Mouse (Mus musculus) right cerebral cortex, postnatal 4 days (tissue): Measurements from ENCODE around the gene Ak8.

Experiments
- DNase-seq: peaks from one replicate; pipeline ENCODE4 v3.0.0-alpha.2; 2022

Ak8 gene

DNA sequence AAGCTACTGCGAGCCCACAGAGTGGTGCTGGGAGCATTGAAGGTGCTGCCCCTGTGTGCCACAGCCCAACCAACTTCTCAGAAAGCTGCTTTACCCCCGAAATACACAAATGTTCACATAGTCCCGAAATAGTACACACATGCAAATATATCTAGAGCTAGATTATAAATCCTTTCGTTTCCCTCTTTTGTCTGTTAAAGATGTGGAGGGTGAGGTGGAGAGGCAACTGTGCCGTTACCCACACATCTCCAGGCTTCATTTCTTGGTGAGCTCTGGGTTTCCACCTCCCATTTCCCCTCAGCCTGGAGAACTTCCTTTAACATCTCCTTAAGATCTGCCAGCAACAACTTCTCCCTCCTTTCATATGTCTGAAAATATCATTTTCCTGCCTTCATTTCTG, 40.2 kb downstream of the Ak8 start:
- no peak for DNase-seq

DNA sequence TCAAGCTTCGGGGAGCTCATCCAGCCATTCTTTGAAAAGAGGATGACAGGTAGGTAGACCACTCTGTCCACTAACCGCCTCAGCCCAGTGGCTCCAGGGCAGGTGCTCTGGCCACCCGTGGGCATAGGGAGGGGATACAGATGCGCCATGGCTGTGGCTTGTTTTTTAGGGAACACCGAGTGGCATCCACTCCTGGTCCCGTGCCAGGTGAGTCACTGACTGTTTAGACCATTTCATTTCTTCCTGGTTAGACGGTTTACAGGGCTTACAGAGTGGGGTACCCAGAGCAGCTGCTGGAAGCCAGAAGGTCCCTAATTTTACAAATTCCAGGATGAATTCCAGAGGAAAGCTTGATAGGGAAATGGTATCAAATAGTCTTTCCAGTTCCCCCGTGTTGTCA, 42.7 kb downstream of the Ak8 start:
- no peak for DNase-seq

DNA sequence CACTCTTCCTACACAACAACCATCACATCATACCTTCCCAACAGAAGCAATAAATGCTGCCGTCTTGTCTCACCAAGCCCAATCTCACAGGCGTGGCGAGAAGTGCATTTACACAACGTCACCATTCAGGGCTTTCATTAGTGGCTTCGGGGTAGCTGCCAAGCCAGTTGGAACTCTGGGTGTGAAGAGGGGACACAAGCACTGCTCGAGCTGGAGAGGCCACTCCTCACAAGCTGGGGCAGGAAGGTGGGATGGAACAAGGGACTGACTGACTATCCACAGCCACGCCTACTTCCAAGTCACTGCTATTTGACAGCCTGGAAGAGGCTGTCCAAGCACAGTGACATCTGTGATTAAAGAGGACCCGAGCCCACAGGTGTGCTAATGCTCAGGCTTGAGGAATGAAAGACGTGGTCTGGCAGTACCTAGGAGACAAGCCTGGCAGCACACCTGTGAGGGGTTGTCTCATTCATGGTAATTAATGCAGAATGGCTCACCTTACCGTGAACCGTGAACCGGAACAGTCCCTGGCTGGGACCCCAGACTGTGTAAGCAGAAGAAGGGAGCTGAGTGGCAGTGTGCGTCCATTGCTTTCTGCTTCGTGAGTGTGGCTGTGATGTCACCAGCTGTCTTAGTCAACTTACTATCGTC, 46.8 kb downstream of the Ak8 start:
- DNase-seq: no peak

DNA sequence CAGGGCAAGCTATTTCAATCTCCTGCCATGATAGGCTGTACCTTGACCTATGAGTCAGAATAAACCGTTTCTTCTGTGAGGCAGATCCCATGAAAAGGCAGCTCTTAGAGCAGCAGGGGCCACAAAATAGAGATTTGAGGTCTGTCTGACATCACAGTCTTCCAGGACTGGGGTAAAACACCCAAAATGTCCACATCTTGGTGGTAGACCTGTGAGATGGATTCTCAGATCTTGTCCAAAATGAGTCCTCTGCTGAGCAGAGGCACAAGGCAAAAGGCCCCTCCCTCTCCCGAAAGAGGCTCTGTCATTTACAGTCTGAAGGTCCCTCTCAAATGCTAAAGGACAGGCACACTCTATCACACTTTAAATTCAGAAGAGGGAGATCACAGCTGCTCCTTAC, 47.7 kb downstream of the Ak8 start:
- DNase-seq: no peak

DNA sequence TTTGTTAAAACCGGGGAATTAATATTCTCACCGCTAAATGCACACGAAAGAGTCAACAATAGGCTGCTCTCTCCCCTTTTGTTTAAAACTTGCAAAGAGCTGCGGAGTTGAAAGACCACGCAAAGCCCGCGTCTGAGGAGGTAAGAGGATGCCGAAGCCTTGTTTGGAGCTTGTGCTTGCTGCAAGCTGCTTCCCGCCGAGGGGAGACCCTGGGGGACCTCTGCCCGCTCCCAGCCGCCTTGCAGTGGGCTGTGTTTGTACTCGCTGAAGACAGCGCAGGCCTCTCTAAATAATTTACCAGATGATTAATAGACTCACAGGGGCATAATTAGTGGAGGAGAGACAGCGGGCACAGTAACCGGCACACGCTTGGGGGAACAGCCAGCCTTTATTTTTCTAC, 51.2 kb downstream of the Ak8 start:
- no peak for DNase-seq

DNA sequence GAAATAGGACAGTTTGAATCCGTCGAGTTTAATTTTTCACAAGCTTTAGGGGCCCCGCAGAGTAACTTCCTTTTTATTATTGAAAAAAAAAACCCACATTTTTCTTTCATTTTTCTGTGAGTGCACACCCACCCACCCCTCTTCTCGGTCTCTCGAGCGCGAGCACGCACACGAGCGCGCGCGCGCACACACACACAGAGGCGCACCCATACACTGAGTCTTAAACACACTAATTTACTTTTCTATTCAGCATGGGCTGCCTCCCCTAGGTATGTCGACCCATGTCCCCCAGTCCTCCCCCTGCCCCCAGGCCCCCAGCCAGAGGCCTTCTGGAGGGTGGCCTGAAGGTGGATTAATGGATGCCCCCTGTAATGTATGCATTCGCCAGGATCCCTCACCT, 51.7 kb downstream of the Ak8 start:
- DNase-seq: no peak

DNA sequence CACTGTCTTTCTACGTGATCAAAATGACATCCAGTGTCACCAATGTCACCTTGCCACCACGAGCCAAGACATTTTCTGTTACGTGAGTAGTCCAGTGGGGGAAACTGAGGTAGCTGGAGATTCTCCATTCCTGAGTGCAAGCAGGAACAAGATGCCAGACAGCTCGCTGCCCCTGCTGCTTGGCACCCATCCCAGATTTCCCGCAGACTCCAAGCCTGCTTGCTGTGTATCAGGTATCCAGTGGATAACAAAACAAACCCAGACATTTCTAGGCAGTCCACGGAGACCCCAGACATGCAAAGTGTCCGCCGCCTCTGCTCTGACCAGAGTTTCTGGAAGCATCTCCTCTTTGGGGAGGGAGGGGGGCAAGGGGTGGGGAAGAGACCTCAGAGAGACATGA, 52.4 kb downstream of the Ak8 start:
- peak; percentile 37 for DNase-seq

DNA sequence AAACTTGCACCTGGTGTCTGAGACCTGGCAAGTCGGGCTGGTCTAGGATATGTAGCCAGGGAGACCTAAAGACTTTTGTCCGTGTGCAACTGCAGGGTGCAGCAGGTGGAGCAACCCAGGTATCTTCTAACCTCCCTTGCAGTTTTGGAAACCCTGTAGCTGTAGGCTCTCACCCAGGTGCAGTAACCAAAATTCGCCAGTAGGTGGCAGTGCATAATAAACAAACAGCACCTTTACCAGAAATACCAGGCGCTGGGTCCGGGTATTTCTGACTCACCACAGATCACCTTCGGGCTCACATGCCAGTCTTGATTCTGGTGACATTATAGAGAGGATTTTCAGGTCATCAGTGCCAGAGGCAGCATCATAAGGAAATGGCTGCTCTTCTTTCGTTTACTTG, 55.5 kb downstream of the Ak8 start:
- peak; percentile 85 for DNase-seq

DNA sequence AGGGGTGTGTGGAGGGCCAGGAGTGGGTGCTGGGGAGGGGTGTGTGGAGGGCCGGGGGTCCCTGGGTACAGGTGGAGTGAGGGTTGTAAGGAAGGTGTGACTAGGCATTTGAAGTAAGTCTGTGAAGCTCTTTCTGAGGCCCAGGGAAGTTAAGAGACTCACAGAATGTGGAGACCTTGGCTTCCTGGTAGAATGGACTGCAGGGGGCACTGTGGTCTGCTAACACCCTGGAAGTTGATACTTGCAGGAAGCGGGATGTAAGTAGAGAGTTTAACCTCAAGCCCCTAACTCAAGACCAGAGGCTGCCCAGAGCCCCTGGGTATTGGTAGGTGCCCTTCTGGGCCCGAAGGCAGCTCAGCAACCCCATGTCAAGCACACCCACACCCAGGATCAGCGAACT, 56.2 kb downstream of the Ak8 start:
- DNase-seq: peak; percentile 63

DNA sequence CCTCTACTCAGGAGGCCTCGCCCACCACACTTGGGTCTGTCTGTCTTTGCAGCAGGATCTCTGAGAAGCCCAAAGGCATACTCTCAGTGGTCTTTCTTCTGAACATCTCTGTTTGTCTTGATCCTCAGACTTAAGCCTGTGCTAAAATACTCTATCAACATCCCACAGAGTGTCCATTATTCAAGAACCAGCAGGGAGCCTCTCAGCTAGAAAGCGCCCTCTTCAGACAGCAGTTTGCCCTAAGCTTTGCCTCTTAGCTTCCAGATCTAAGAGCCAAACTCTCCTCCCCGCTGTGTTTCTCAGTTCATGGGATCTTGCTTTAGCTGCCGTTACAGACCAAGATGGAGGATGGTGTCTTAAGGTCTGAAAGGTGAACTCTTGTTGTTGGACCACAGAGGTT, 59.5 kb downstream of the Ak8 start:
- no peak for DNase-seq

DNA sequence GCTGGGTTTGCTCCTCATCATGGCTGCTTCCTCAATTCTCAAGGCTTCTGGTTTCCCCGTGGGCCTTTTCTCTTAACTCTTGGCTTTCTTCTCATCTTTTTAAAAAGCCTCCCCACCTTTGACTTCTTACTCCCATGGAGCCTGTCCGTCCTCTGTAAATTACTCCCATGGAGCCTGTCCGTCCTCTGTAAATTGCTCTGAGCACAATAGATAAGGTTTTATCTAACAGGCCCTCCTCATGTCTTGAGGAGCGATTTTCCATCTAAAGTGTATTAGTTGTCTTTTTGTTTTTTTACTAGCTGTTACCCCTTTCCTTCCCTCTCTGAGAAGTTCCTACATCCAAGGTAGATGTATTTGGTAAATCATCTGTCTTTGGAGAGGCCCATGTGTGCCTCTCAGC, 66.6 kb downstream of the Ak8 start:
- no peak for DNase-seq

DNA sequence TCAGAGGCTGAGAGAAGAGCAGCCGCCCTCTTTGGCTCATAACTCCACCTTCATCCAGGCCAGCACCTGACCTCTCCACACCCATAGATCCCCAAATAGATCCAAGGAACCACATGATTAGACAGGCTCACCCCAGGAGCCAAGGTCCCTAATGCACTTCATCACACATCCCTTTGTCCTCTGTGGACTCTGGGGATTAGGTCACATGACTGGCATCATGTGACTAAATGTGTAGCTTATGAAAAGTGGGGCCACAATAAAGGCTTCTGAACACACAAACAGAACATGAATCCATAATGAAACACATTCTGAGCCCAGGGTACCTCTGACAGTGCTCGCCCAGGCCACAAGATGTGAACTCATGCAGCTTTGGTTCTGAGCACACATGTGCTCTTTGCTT, 67.1 kb downstream of the Ak8 start:
- no peak for DNase-seq

DNA sequence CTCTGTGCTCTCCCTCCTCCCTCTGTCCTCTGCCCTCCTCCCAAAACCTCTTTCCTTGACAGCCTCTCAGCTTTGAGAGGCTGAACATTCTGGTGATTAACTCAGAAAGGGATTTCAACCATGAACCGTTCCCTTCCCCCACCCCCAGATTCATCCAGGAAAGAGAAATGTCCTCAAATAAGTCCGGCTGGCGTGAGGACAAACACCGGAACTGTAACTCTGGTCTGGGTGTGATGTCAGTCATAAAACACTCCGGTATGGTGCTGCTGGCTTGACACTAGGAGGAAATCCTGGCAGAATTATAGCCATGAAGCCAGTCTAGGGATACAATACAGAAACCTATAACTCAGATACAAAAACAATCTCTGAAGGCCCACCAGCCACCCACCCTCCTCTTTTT, 70.7 kb downstream of the Ak8 start:
- no peak for DNase-seq

DNA sequence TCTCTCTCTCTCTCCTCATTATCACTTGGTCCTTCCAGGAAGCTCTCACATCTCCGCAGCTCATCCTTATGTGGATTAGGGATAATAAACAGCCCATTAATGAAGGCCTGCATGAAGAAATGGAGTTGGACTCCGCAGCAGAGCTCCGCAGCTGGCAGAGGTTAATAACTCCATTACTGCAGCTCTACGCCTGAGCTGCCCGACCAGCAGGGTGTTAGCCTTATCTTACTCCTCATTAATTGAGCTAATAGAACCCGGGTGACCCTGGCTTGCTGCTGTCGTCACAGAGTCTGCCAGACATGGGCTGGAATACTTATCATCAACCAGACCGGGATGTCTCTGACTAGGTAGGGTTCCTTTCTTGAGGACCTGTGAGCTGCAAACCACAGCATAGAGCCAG, 74.1 kb downstream of the Ak8 start:
- DNase-seq: no peak

DNA sequence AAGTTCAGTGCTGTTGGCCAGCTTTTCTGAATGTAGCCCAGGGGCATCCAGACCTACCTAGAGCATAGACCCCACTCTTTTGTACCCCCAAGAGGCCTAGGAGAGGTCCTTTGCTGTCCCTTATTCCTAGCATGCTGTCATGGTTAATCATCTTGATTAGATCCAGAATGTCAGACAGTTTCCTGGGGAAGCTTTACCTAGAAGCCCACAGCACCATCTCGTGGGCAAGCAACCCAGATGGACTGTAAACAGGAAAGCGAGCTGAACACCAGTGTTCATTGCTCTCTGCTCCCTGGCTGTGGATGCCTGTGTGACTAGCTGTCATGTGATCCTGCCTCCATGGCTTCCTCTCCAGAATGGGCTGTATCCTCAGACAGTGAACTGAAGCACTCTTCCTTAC, 76.8 kb downstream of the Ak8 start:
- DNase-seq: no peak

DNA sequence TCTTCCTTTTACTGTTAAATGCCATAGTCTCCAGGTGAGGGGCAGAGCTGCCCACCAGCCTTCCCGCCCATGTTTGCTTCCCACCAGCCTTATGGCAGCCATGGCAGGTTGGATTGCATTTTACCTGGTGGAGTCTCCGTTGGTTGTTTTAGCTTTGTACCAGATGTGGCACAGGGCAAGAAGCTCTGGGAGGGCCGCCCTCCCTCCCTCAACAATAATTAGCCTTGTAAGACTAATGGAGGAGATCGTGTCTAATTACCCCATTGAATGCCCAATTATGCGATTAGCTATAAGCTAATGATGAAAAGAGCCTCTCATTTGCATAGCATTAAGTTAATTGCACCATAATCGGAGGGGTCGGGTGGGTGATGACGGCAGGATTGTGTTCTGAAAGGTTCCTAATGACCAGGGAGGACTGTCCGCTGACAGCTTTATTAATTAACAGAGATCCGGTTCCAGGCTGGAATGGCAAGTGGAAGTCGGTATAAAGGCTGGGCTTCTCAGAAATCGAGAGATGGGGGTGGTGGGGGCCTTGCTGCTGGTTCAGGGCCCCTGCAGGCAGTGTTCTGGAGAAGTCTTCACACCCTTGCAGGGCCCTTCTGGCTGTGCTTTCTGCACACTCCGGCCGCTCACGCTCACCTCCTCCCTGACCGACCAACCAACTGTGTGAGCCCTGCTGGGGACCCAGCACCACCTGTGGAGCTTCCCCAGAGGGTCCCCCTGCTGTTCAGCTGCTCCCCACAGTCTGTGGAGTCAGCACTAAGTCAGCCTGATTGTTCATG, 80.2 kb downstream of the Ak8 start:
- no peak for DNase-seq

DNA sequence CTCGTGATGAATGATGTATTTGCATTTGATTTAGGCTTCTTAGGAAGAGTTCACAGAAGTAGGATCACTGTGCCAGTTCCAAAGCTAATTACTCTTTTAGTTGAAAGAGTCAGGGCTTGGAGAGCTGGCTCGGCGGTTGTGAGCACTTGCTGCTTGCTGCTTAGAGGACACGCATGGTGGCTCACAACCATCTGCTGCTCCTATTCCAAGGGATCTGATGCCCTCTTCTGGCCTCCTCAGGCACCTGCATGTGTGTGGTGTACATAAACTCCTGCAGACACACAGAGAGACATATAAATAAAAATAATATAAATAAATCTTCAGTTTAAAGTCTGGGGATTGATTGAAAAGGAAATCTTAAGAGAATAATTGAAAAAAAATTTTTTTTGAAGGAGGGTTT, 81.3 kb downstream of the Ak8 start:
- DNase-seq: no peak

DNA sequence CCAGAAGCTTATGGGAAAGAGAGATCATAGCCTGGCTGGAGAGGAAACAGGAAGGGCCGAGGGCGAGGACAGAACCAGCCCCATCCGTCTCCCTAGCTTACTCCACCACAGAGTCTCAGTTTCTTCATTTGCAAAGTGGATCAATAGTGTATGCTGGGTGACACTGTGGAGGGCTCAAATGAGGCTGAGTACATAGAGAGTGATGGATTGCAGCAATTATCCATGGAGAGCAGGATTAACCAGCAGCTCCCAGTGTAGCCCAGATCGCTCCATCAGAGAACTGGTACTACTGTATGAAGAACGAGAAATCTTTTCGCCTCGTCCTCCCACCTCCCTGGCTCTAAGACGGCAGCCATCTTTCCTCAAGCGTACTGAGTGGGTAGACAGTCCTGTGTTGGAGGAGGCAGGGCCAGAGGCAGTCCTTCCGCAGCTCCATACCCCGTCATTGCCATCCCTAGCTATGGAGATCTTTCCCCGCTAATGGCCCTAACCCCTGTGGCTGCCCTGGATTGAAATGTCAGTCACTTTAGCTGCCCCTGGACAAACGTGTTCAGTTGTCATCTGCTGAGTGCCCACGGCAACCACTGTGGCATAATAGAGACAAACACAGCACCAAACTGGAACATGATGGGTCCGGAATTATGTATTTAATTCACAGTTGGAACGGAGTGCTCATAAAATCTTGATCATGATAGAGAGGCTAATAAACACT, 86.5 kb downstream of the Ak8 start:
- DNase-seq: no peak

DNA sequence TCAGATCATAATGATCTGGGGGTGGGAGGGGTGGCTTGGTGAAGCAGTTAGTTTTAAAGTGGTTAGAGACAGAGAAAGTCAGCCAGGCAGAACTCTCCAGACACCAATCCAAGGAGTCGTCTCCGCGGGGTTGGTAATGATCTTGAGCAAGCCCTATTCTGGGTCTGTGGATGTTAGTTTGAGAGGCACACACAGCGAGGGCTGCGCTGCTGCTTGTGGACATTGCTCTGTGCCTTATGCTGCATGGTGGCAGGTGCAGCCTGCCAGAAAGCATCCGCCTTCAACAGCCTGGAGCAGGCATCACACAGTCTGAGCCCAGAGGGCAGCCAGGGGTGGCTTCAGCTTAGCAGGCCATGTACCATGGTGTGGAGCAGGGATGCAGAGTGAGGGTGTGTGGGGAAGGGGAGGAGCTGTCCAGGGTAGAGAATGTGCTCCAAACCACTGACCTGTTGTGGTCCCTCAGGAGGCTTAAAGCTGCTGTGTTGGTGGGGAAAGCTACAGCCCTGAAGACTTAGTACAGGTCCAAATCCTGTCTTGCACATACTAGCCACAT, 87.2 kb downstream of the Ak8 start:
- DNase-seq: no peak

DNA sequence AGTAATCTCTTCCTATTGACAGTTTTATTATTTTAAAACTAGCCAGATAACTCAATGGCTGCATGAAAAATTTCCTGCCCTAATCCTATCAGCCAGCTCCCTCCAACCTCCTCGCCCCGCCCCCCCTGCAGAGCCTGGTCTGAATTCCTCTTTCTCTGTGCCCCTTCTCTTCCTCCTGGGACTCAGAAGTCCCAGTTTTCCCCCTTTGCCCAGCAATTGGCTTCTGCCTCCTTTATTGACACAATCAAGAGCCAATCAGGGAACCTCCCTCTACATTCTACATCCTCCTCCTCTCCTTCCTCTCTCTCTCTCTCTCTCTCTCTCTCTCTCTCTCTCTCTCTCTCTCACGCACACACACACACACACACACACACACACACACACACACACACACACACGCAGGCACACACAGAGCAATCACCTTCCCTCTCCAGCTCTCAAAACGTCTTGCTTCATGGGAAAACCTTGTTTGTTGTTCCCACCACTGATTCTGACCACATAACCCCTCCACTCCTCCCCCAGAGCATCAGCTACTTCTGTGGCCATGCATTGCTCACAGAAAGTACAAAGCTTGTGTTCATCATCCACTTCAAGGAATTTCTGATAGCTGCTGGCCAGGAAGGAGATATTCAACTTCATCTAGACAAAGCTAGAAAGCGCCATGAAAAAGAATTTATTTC, 93.1 kb downstream of the Ak8 start:
- peak; percentile 31 for DNase-seq

DNA sequence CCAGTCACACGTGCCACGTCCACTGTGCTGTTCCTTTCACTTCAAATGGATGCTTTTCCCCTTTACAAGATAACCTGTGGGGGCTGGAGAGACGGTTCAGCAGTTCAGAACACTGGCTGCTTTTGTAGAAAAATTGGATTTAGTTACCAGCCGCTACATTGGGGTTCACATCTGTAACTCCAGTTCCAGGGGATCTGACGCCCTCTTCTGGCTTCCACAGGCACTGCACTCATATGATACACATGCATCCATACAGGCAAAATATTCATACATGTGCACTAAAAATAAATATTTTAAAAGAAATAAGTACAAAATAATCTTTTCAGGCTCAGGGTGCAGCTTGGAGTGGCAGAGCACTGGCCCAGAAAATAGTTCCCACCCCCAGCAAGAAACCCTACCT, 94.7 kb downstream of the Ak8 start:
- no peak for DNase-seq

DNA sequence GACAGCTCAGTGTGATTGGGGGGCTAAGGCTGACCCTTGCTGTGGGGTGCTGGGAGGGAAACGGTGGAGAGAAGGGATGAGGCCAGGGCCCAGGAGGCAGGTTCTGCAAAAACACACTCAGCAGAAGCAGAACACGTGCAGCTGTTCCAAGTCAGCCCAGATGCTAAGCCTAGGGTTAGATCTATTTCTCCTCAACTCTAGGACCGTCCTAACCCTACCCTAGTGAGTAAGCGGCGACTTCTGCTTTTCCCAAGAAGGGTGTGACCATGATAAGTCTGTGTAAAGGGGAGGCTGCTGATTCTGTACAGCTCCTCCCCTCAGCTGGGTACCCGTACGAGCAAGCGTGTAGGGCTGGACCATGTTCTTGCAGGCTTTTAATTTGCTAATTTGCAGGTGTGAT, 96.3 kb downstream of the Ak8 start:
- no peak for DNase-seq

DNA sequence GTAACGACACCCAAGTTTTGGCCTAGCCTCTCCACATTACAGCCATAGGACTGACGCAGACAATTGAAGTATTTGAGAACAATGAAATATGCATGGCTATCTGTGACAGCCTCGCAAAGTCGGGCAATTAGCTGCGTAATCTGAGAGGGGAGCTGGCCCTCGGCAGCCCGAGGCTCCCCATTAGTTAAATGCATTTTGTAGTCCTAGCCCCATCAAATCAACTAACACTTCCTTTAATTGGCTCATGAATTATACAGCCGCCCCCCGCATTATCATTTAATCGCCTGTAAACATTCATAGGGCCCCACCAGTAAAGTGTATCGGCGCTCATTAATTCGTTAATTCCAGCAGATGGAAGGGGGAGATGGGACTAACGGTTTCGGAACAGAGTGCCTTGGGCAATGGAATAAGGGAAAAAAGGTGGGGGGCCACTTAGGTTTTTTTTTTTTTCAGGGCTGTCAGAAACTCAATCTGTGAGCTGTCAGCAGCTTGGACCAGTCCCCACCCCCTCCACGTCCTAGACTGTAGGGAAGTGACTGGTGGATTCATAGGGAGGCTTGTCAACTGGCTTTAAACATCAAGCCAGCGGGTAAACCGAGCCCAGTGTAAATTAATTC, 97.6 kb downstream of the Ak8 start:
- peak; percentile 20 for DNase-seq
